Mouse (Mus musculus): ENCODE data around the gene Usp39.

- TF ChIP-seq ZC3H11A (IDR thresholded peaks at IDR 0.05; ENCODE audit: borderline replicate concordance, low read depth, low read length) = no peak
- no peak for TF ChIP-seq HCFC1 (IDR thresholded peaks at IDR 0.05; ENCODE audit: borderline replicate concordance, insufficient read depth, low read length)
Observed at GRCm38 (mm10) chr6:72312198-72312597, 32.8 kb downstream of the Usp39 start.

Data from ES-E14 (cell line).